Mouse (Mus musculus) naive thymus-derived CD4-positive, alpha-beta T cell, adult 2 months (primary cell): ENCODE results near the gene Rnf169.
"Not testable (repeated sequence)": the region's sequence is repeated elsewhere in the genome, so short reads cannot be mapped to it uniquely, and the experiment has no call there.

Experiments
- DNase-seq: peaks from one replicate; pipeline ENCODE4 v3.0.0-alpha.2; 2011; ENCODE audit warnings: low read depth

Gene Rnf169

DNA sequence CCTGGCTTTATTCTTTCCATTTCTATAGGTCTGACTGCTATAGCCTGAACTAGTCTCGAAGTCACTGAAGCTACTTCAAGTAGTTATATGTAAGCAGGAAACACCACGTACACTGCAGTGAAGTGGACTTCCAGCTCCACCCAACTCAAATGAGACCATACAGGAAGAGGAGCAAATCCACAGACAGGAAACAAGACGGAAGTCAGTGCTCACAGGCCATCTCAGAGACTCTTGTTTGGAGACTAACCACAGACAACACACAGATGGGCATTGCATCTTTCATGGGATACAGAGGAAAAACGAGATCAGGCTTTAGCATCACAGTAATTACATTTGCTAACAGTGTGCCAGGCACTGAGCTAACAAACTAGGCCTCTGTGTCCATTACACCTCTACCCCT is 33.9 kb downstream of the Rnf169 start:
- DNase-seq: peak; percentile 51

DNA sequence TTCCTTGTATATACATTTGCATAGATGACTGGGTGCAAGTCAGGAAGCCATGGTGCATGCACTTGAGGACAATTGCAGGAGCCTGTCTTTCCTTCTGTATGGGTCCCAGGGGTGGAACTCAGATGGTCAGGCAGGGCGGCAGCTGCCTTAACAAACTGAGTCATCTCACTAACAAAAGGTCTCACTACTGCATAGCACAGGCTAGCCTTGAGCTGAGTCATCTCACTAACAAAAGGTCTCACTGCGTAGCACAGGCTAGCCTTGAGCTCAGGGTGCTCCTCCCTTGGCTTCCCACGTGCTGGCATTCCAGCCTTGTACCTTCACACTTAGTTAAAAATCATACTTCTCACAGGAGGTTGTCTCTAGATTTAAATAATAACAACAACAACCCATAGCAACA is 34.3 kb downstream of the Rnf169 start:
- DNase-seq: no peak

DNA sequence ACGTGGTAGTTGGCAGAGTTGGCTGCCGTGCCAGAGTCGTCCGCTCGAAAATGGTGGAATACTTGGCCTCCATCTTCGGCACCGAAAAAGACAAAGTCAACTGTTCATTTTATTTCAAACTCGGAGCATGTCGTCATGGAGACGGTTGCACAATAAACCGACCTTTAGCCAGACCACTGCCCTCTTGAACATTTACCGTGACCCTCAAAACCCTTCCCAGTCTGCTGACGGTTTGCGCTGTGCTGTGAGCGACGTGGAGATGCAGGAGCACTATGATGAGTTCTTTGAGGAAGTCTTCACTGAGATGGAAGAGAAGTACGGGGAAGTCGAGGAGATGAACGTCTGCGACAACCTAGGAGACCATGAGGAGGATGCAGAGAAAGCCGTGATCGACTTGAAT is 35.2 kb downstream of the Rnf169 start:
- not testable (repeated sequence) for DNase-seq

DNA sequence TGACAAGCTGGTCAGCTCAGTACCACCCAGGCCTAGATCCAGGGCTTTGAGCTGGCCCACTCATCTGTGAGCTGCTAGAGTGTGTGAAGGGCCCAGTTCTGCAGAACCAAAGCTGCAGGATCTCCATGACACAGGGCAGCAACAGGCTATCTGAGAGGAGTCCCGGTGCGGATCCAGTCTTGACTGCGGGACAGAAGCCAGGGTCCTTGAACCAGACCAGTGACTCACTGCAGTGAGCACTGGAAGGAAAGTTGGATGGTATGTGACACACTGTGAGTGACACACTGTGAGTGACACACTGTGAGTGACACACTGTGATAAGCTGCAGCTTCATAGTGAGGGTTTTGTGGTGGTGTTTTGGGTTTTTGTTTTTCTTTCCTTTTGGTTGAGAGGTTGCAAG is 35.7 kb downstream of the Rnf169 start:
- no peak for DNase-seq

DNA sequence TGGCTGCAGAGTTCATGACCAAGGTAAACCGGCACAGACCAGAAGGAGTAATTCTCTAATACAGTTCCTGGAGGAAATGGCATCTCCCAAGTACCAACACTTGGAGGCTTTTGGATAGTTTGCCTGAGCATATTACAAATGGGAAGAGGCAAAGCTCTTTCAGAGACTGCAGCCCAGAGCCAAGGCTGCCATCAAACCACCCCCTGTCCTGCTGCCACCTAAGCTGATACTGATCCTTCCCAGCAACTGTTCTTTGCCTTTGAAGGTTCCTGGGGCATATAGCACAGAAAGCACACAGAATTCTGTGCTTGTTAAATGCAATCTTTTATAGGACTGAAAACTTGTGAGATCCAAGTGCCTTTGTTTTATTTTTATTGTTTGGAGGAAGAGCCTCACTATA is 39.6 kb downstream of the Rnf169 start:
- DNase-seq: no peak

DNA sequence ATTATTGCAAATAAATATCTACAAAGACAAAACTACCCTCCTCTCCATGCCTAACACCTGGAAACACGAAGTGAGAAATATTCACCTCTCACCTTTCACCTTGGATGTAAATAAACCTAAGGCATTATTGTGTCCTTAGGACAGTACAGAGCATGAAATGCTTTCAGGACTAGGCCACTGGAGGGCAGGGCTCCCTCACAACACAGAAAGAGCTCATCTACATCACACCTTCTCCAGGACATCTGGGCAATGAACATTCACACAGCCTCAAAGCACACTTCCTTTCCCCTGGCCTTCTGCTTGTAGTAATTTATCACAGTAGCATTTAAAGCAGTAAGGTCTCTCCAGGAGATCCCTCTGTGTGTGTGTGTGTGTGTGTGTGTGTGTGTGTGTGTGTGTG is 44.5 kb downstream of the Rnf169 start:
- peak; percentile 24 for DNase-seq

DNA sequence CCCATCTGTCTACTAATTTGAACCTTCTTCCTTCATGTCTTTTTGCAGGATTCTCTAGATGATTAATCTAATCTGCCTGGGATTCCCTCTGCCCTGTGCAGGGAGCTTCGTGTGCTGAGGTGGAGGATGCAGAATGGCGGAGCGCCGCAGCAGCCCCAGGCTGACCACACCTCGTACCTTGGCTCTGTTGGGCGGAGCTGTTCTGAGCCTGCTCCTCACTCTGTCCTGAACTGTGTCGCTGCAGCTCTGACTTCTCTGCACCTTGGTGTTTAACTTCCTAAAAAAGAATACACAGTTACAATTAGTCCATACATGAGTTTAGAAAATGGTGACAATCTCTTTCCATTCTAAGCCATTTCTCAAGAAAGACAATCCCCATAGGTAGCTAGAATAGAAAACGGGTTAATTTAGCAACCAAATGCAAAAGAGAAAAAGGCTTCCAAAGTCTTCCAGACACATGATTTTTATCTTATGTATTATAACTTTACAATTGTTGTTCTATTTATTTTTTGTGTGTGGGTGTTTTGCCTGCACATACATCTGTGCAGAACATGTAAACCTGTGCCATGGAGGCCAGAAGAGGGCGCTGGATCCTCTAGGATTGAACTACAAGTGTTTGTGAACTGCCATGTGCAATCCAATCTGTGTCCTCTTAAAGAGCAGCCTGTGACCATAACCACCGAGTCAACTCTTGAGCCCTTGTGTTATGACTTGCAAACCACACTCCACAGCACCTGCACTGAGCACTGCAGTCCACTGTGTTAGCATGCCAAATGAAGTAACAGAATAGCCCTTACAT is 53.1 kb downstream of the Rnf169 start:
- DNase-seq: peak; percentile 66

DNA sequence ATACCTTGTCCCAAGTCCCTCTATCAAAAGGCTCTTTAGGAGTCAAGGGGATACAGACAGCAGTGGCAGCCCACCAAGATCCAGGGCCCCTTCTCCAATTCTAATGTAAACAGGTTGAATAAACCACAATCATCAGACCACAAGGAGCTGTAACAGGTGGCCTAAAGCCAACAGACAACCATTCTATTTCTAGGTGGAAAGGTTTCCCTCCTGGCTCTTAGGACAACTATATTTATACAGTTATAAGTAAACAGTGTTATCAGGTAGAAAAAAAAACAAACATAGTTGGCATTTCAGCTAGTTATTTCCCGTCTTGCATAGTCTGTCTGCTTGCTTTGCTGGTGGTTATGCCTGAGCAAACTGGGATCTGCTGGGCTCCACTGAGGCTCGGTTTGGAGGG is 59.8 kb downstream of the Rnf169 start:
- DNase-seq: no peak

DNA sequence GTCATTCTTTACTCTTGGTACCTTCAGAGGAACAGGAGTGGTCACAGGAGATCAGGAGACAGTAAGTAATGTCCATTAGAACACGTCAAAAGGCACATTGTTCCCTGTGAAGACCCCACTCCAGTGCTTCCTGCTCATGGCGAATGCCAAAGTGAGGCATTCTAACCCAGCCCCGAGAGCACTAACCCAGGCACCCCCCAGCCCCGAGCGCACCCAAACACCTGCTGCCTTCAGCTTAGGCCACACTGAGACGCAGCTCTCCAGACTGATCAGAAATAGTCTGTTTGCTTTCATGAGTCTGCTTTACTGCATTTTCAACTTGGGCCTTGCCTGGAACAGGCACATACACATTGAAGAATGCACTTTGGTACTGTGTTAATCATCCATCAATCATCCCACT is 60.3 kb downstream of the Rnf169 start:
- DNase-seq: no peak

DNA sequence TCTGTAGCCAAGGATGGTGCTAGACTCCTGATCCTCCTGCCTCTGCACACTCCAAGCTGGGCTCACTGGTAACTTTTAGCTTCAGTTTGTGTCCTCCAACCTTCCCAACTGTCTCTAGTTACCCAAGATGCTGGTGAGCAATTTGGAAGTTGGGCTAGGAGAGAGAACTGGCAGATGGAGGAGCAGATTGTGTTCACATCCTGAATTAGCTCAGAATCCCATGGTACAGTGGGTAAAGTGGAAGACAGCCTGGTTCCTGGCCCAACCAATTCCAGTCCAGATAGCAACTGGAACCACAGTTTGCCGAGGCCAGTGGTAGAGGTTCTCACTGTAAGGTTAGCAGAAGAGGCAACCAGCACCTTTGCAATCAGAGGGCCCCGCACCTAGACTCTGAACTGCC is 61.1 kb downstream of the Rnf169 start:
- no peak for DNase-seq

DNA sequence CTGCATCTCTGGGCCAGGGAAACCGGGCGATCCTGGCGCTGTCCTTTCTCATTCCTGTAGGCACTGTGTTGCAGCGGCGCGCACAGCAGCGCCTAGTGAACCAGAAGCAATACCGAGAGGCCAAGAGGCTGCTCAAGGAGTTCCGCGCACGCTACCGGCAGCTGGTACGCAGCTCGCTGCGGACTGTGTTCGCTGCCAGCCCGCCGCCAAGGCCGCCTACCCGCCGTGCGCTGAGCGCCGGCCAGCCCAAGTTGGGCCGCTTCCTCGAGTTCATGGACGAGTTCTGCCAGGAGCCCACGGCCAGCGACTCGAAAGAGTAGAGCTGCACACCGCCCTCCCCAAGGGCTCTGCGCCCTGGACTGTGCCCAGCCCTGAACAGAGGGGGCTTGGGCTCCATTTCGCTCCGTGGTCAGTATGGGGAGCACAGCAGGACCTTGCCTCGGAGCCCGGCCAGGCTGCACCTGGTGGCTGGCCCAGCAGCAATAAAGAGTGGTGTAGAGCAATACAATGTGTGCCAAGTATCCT is 62.9 kb downstream of the Rnf169 start:
- peak; percentile 28 for DNase-seq

DNA sequence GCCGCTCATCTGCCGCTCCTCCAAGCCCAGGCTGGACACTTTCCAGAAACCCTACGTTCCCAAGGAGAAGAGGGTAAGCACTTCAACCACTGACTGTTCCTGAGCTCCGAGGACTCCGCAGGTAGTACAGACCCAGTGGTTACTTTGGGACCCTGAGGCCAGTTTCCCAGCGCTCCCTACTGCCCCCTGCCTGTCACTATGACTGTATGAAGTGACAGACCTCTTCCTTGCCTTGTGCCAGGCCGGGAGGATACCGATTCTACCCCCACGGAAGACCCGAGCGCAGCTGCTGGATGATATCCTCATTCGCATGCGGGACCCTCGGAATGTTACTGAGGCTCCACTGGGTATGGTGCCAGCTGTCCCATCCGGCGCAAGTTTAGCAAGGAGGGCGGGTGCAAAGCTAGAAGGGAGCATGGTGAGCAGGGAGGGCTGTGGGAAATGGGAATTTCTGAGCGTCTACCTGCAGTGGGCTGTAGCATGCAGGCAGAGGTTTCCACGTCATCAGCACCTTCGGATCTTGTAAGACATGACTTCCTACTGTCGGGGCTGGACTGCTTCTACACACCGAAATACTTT is 63.4 kb downstream of the Rnf169 start:
- DNase-seq: peak; percentile 53

DNA sequence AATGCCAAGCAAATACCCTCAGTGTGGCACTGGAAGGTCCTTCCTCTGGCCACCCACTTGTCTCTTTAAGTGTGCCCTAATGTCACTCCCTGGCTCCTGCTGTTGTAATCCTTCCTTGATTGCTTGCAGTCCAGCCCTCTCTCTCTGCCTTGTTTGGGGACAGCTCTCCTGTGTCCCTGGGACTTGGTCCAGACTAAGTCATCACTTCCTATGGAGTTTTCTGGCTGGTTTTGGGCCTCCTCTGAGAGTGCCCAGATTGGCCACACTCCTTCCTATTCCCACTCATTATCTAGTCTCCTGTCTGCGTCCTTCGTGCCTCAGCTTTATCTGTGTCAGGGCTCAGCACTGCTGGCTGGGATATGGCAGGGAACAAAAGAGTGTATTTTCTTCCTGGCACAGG is 64.7 kb downstream of the Rnf169 start:
- no peak for DNase-seq

DNA sequence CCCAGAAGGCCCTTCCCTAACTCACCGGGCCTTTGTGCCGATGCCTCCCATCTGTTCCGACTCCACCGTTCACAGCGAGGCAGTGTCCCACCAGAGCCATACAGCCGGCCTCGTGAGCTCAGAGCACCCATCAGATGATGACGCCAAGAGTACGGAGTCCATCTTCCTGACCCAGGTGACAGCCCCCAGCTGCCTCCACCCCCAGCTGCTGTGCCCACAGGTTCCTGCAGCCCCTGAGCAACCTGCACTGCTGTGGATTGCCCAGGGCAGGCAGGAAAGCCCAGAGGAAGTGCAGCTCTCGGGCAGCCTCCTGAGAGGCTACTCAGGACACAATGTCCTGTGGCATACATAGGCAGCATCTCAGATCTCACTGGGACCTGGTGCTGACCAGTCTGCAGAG is 65.9 kb downstream of the Rnf169 start:
- no peak for DNase-seq

DNA sequence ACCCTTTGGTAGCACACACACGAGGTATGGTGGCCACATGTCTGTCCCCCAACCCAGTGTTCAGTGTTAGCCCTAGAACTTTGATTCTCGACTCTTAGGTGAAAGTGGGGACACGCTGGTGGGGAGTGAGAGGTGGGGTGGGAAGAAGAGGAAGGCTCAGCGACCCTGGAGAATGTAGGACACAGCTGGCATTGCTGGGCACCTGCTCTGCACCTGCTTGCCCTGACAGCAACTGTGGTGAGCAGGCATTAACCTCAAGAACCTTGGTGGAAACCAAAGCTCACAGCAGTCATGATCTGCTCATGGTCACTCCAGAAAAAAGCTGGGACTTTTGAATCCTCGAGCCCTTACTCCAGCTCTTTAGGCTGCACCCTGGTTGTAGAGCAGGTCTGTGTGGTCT is 69.2 kb downstream of the Rnf169 start:
- DNase-seq: no peak

DNA sequence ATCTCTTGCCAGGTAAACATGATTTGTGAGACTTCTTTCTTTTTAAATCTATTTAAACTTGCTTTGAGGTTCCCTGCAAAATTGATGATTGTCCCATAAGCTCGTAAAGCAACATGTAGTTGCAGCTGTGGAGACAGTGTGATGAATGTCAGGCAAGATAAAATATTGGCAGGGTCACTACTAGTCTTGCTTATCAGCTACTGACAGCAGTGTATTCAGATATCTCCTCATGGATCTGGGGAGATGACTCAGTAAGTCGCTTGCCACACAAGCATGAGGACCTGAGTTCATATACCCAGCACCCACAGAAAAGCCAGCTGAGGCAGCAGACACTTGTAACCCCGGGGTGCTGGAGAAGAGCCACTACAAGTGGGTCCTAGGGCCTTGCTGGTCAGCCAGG is 72.8 kb downstream of the Rnf169 start:
- no peak for DNase-seq

DNA sequence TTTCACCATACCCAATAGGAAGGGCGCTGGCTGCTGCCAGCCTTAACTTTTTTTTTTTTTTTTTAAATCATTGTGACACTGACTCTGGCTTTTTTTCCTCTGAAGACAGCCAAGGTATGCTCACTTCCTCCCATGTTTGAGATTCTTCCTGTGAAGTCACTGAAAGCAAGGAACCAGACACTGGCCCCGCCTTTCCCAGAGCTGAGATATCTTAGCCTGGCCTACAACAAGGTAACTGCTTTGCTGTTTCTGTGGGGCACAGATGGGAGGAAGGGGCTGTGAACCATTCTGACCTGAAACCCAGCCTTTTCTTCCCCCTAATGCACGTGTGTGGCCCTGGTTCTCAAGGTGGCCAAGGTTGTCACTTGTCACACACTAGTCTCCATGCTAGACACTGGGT is 73.9 kb downstream of the Rnf169 start:
- DNase-seq: no peak

DNA sequence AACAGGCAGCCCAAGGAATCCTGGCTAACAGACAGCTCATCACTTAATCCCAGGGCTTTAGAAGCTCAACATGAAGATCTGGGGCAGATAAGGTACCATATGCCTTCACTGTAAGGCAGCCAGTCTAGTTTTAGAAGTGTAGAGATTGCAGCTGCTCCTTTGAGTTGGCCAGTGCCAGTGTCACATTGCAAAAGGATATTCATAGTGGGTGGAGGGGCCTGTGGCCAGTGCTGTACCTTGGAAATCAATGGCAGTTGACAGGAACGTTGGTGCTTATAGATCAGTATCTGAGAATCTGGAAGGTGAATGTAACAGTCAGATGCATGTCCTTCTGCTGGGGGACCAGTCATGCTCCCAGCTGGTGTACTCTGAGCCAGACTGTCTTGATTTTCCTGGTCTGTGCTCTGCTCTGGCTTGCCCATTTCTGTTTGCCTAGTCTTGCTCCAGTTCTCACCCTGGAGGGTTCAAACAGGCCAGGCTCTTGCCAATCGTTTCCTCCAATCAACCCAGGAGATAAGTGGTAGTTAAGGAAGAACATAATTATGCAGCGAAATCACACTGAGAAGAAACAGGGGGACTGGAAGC is 75.7 kb downstream of the Rnf169 start:
- no peak for DNase-seq

DNA sequence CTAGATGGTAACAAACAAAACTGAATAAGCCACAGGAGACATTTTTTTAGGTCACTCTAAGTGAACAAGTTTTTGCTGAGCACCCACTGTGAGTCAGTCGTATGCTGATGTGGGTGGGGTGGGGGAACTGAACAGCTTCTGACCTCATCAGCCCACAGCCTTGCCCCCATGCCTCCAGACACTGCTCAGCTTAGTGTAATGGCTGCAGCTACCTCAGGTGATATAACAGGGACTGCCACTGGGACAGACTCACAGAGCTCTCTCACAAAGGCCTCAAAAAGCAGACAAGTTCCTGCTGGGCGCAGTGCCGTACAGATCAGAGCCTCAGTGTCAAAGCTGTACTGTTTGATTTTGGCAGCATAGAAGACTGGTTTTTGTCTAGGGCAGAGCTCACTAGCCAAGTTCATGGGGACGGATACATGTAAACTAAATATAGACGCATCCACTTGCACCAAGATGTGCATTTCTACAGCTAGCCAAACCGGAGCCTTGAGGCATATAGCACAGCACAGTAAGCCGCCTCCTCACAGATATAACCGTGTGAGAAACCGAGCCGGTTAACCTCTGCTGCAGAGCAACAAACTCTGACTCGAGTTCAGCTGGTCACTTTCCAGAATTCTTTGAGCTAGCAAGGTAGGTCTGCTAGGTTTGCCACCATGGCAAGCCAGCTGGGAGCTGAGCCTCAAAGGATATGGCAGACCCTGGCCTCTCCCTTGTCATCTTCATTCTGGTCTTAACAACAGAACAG is 77.2 kb downstream of the Rnf169 start:
- no peak for DNase-seq

DNA sequence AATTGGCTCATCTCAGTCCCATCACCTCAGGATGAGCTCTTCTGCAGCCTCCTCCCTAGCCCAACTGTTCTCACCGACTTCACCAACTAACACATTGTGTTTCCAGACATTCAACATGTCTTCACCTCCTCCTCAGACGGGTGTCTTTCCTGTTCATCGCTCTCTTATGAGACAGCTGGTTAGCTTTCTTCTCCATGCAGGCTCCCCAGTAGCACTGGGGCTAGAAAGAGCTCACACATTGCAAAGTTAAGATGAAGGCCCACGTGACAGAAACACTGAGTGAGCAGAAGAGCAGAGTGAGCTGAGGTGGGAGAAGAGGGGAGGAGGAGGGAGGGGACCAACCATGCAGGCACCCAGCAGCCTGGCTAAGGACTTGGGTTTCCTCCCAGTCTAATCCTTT is 78.0 kb downstream of the Rnf169 start:
- DNase-seq: no peak

DNA sequence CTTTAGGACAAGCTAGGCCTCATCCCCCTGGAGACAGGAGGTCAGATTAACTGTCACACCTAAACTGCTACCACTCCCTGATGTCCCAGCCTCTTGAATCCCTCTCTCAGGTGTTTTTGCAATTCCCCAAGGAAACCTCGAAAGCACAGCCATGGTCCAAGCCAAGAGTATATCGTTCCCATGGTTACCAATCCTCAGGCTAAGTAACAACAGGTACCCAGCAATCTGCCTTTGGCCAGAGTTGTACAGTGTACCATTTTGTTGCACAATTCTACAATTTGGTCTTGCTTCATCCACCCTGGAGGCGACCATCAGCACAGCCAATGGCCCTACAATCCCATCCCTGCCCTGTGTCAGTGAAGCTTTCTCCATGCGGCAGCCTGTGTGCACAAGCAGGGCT is 83.3 kb downstream of the Rnf169 start:
- no peak for DNase-seq

DNA sequence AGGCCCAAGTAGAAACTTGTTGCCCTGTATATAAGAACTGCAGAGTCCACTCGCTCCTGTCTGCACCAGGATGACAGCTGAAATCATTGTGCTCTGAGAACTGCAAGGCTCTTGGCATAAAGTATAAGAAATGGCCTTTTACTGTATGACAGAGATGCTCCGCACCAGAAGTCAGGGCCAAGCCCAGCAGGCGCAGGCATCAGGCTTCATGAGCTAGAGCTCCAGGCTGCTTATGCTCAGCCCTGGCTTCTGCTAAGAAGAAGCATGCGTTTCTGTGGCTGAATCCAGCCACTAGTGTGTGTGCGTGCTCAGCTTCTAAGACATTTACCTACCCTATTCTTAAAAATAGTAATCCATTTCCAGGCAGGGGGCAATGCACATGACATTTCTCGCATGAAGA is 85.8 kb downstream of the Rnf169 start:
- no peak for DNase-seq

DNA sequence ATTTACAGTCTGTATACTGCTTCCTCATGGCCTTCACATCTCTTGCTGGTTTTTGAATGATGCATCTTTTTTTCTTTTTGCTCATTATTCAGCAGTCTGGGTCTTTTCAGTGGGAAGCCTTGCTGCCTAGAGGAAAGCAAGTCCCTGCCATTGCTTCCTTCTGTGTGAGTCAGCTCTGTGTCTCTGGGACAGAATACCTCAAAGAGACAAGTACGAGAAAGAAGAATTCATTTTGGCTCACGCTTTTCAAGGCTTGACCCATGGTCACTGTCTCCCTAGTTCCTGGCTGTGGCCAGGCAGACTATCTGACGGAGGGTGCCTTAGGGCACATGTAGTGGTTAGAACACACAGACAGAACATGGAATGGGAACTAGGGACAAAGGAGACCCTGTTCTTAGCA is 86.3 kb downstream of the Rnf169 start:
- no peak for DNase-seq
